Mouse (Mus musculus) C2C12 (cell line): ENCODE measurements at regions not wholly inside any gene's neighbourhood (a gene's known extent, or its start where the extent isn't known, plus 50 kb on each side); places are given as distances from the start of the nearest gene placed in this dataset.
A peak's percentile ranks its signal among the peaks of the same experiment; 100 is the strongest.

Experiments
- CEBPB ChIP-seq: IDR thresholded peaks from one replicate; pipeline ENCODE4 v1.6.1; 2011; ENCODE audit warnings: low read depth, mild to moderate bottlenecking, control low read depth, moderate library complexity
- CTCF ChIP-seq: IDR thresholded peaks from one replicate; pipeline ENCODE4 v1.5.1; 2011; ENCODE audit not compliant: control insufficient read depth, insufficient read depth, insufficient read length
- FOSL1 ChIP-seq: IDR thresholded peaks from one replicate; pipeline ENCODE4 v1.8.0; 2011; ENCODE audit warnings: mild to moderate bottlenecking, low read length; ENCODE audit not compliant: poor library complexity, insufficient read depth, severe bottlenecking
- MAX ChIP-seq: IDR thresholded peaks from one replicate; pipeline ENCODE4 v1.6.1; 2011; ENCODE audit warnings: mild to moderate bottlenecking, control low read depth
- MYOD1 ChIP-seq: IDR thresholded peaks from one replicate; pipeline ENCODE4 v1.6.1; 2011; ENCODE audit warnings: low read depth; ENCODE audit not compliant: control insufficient read depth, insufficient read length
- USF1 ChIP-seq: IDR thresholded peaks from one replicate; pipeline ENCODE4 v1.6.1; 2011; ENCODE audit warnings: low read depth, mild to moderate bottlenecking, control low read depth, moderate library complexity

DNA sequence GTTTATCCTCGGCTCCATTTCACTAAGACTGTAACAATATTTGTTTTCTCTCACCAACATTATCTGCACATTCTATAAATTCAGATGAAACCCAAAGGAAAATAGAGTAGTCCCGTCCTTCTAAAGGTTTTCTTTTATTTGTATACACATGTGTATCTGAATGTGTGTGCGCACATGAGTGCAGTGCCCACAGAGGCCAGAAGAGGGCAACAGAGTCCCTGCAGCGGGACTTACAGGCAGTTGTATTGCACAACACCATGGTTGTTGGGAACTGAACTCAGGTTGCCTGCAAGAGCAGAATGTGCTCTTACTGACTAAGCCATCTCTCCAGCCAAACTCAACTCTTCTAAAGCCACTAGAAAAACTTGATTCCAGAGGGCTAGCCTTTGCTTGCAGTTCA, 484.4 kb upstream of the Auts2 start:
- no peak for TF ChIP-seq CTCF
- TF ChIP-seq MAX = no peak
- TF ChIP-seq USF1 = no peak
- TF ChIP-seq MYOD1 = no peak
- TF ChIP-seq CEBPB = peak; percentile 16
- TF ChIP-seq FOSL1 = no peak
